Mouse (Mus musculus): ENCODE data around the gene Trdmt1. TPM values are rescaled to one million over a fixed set of nuclear protein-coding genes. Genes with fewer than 3 reads are reported as not detected.
A peak's percentile ranks its signal among the peaks of the same experiment; 100 is the strongest.

Gene Trdmt1
- total RNA-seq, 1 experiment = 7.4 TPM

DNA sequence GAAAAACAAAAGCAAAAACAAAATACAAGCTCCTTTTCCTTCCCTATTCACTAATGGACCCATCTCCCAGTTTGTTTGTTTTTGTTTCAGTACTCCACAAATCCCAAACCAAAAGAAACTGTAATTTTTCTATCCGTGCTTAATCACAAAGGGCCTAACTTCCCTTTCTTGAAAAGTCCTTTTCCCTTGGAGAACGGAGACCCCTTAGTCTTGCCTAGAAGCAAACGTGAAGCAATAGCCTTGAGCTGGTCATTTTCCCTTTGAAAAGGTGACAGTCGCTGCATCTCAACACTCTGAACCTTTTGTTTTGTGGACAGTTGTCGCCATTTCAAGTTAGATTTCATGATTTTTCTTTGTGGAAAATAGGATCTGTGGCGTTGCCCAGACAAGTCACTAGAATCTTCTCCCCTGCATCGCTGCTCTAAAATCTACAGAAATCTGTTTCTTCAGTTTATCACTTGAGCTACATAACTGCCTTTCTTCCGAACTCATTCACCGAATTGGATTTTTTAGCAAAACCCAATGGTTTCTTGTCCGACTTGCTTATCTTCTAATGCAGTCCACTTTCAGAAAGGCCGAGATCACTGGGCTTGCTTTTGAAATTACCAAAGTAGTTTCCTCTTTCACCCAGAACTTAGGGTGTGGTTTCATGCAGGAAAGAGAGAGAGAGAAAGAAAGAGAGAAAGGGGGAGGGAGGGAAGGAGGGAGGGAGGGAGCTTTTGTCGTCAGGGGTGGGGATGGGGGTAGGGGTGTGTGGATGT lies 28.4 kb upstream of the Trdmt1 start:
- H3K9ac ChIP-seq (ENCODE audit: insufficient read depth, low read depth, low read length, poor library complexity, severe bottlenecking) = no peak overlapping the region
- H3K4me3 ChIP-seq (ENCODE audit: insufficient read depth in 1 of 2, low read depth in 1 of 2, low read length in 2 of 2, poor library complexity in 1 of 2, severe bottlenecking in 1 of 2) = peak overlapping the region; percentile 61 to 91; a peak in 3 of 4 replicates
- in situ Hi-C loops (cut with MboI; ENCODE audit: low sequenced_read_pairs in 2 of 2, unreplicated experiment in 2 of 2) = no loop called here
- H3K27ac ChIP-seq (ENCODE audit: insufficient read depth, low read depth, low read length, poor library complexity, severe bottlenecking) = peak overlapping the region; percentile 50; the same call in 1 of the 2 replicates
- TF ChIP-seq HCFC1 (IDR thresholded peaks at IDR 0.05; ENCODE audit: borderline replicate concordance, insufficient read depth, low read length) = no peak
- TF ChIP-seq ZNF384 (IDR thresholded peaks at IDR 0.05; ENCODE audit: low read depth, low read length) = no peak
- no peak for TF ChIP-seq ZC3H11A (IDR thresholded peaks at IDR 0.05; ENCODE audit: borderline replicate concordance, low read depth, low read length)
- TF ChIP-seq MAFK (IDR thresholded peaks at IDR 0.05; ENCODE audit: insufficient read depth, low read depth, low read length) = no peak
- TF ChIP-seq CHD2 (IDR thresholded peaks at IDR 0.05; ENCODE audit: low read depth, low read length) = no peak
- H3K36me3 ChIP-seq (ENCODE audit: control insufficient read depth, insufficient read depth, low read length, poor library complexity, severe bottlenecking) = no peaks in the 10 kb centered on the region; the same call in 1 of the 2 replicates
- H3K4me1 ChIP-seq (ENCODE audit: control insufficient read depth in 2 of 2, insufficient read depth in 2 of 2, low read length in 2 of 2, poor library complexity in 1 of 2) = peaks cover 3 to 12% of the 10 kb centered on the region in 2 experiments; a peak in 2 of 4 replicates
- no peaks in the 10 kb centered on the region for H3K9me3 ChIP-seq (ENCODE audit: control insufficient read depth, insufficient read depth, low read depth, low read length)
- DNase-seq (ENCODE audit: low read depth, low spot score) = no peak

DNA sequence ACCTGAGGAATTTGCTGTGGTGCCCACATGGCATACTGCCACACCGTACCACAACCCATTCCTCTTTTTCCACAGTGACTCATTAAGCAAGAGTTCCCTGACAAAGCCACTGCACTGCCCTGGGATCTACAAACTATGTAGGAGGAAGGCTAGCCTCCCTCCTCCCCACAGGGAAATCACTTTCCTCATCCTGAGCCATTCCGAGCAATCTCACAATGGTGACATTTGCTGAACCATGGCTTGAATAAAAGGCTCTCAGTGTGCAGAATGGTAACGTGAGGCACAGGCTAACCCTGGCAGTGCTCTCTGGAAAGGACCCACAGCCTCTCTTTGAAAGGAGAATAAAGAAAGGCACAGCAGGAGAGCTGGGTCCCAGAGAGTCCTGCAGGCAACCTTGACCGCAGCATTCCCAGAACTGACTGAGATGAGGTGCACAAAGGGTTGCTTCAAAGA lies 27.7 kb upstream of the Trdmt1 start:
- no peak overlapping the region for H3K9ac ChIP-seq (ENCODE audit: insufficient read depth, low read depth, low read length, poor library complexity, severe bottlenecking)
- no peaks in the 10 kb centered on the region; the same call in 1 of the 2 replicates for H3K36me3 ChIP-seq (ENCODE audit: control insufficient read depth, insufficient read depth, low read length, poor library complexity, severe bottlenecking)
- TF ChIP-seq ZNF384 (IDR thresholded peaks at IDR 0.05; ENCODE audit: low read depth, low read length) (no peak), HCFC1 (IDR thresholded peaks at IDR 0.05; ENCODE audit: borderline replicate concordance, insufficient read depth, low read length) (no peak), MAFK (IDR thresholded peaks at IDR 0.05; ENCODE audit: insufficient read depth, low read depth, low read length) (no peak), CHD2 (IDR thresholded peaks at IDR 0.05; ENCODE audit: low read depth, low read length) (no peak), ZC3H11A (IDR thresholded peaks at IDR 0.05; ENCODE audit: borderline replicate concordance, low read depth, low read length) (no peak)
- H3K4me1 ChIP-seq (ENCODE audit: control insufficient read depth in 2 of 2, insufficient read depth in 2 of 2, low read length in 2 of 2, poor library complexity in 1 of 2) = peaks cover 3 to 12% of the 10 kb centered on the region in 2 experiments; a peak in 2 of 4 replicates
- H3K4me3 ChIP-seq (ENCODE audit: insufficient read depth in 1 of 2, low read depth in 1 of 2, low read length in 2 of 2, poor library complexity in 1 of 2, severe bottlenecking in 1 of 2) = no peak overlapping the region
- no peaks in the 10 kb centered on the region for H3K9me3 ChIP-seq (ENCODE audit: control insufficient read depth, insufficient read depth, low read depth, low read length)
- peak overlapping the region; percentile 53; the same call in 1 of the 2 replicates for H3K27ac ChIP-seq (ENCODE audit: insufficient read depth, low read depth, low read length, poor library complexity, severe bottlenecking)
- DNase-seq (ENCODE audit: low read depth, low spot score) = peak; percentile 60
- in situ Hi-C loops (cut with MboI; ENCODE audit: low sequenced_read_pairs in 2 of 2, unreplicated experiment in 2 of 2) = no loop called here

DNA sequence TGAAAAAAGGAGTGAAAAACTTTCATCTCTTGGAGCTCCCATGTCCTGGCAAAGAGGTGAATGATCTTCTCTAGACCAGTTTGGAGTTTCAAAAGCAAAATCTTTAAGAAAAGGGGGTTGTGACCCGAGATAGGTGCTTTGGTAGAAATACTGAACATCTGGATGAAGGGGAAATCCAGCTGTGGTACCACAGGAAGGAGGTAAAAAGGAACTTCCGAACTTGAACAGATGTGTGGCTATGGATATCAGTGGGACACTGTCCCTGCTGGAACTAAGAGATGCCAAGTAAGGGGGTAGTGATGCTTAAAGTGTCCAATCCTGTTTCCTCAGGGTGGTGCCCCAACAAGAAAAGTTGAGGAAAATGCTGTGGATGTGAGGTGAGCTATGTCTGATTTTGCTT lies 25.7 kb upstream of the Trdmt1 start:
- Histone ChIP-seq H3K9me3 (ENCODE audit: control insufficient read depth, insufficient read depth, low read depth, low read length) (no peaks in the 10 kb centered on the region), H3K4me1 (ENCODE audit: control insufficient read depth in 2 of 2, insufficient read depth in 2 of 2, low read length in 2 of 2, poor library complexity in 1 of 2) (peaks cover 0 to 12% of the 10 kb centered on the region in 2 experiments; a peak in 2 of 4 replicates), H3K9ac (ENCODE audit: insufficient read depth, low read depth, low read length, poor library complexity, severe bottlenecking) (no peak overlapping the region), H3K4me3 (ENCODE audit: insufficient read depth in 1 of 2, low read depth in 1 of 2, low read length in 2 of 2, poor library complexity in 1 of 2, severe bottlenecking in 1 of 2) (no peak overlapping the region), H3K27ac (ENCODE audit: insufficient read depth, low read depth, low read length, poor library complexity, severe bottlenecking) (no peak overlapping the region), H3K36me3 (ENCODE audit: control insufficient read depth, insufficient read depth, low read length, poor library complexity, severe bottlenecking) (no peaks in the 10 kb centered on the region)
- TF ChIP-seq HCFC1 (IDR thresholded peaks at IDR 0.05; ENCODE audit: borderline replicate concordance, insufficient read depth, low read length) = no peak
- no peak for TF ChIP-seq ZNF384 (IDR thresholded peaks at IDR 0.05; ENCODE audit: low read depth, low read length)
- TF ChIP-seq CHD2 (IDR thresholded peaks at IDR 0.05; ENCODE audit: low read depth, low read length) = no peak
- no peak for TF ChIP-seq MAFK (IDR thresholded peaks at IDR 0.05; ENCODE audit: insufficient read depth, low read depth, low read length)
- no peak for TF ChIP-seq ZC3H11A (IDR thresholded peaks at IDR 0.05; ENCODE audit: borderline replicate concordance, low read depth, low read length)
- DNase-seq (ENCODE audit: low read depth, low spot score) = no peak
- in situ Hi-C loops (cut with MboI; ENCODE audit: low sequenced_read_pairs in 2 of 2, unreplicated experiment in 2 of 2) = no loop called here

DNA sequence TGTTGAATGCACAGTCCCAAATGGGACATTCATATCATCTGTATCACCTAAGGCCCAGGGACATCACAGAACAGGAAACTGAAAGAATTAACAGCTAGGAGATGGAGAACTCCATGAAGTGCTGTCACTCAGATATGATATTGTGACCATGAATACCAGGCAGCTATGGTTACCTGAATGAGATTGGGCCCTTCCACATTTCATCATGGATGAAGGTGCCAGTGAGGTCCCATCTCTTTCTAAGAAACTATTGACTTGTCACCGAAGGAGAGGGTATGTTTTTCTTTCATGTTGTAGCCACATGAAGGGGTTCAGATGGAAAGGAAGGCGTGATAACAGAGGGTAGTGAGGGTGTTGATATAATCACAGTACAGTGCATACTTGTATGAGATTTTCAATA lies 15.9 kb upstream of the Trdmt1 start:
- H3K27ac ChIP-seq (ENCODE audit: insufficient read depth, low read depth, low read length, poor library complexity, severe bottlenecking) = no peak overlapping the region
- no peaks in the 10 kb centered on the region for H3K4me1 ChIP-seq (ENCODE audit: control insufficient read depth in 2 of 2, insufficient read depth in 2 of 2, low read length in 2 of 2, poor library complexity in 1 of 2)
- no peak for DNase-seq (ENCODE audit: low read depth, low spot score)
- H3K9ac ChIP-seq (ENCODE audit: insufficient read depth, low read depth, low read length, poor library complexity, severe bottlenecking) = no peak overlapping the region
- TF ChIP-seq MAFK (IDR thresholded peaks at IDR 0.05; ENCODE audit: insufficient read depth, low read depth, low read length) = no peak
- no peak for TF ChIP-seq ZNF384 (IDR thresholded peaks at IDR 0.05; ENCODE audit: low read depth, low read length)
- TF ChIP-seq CHD2 (IDR thresholded peaks at IDR 0.05; ENCODE audit: low read depth, low read length) = no peak
- TF ChIP-seq HCFC1 (IDR thresholded peaks at IDR 0.05; ENCODE audit: borderline replicate concordance, insufficient read depth, low read length) = no peak
- TF ChIP-seq ZC3H11A (IDR thresholded peaks at IDR 0.05; ENCODE audit: borderline replicate concordance, low read depth, low read length) = no peak
- no peaks in the 10 kb centered on the region for H3K36me3 ChIP-seq (ENCODE audit: control insufficient read depth, insufficient read depth, low read length, poor library complexity, severe bottlenecking)
- H3K4me3 ChIP-seq (ENCODE audit: insufficient read depth in 1 of 2, low read depth in 1 of 2, low read length in 2 of 2, poor library complexity in 1 of 2, severe bottlenecking in 1 of 2) = no peak overlapping the region
- in situ Hi-C loops (cut with MboI; ENCODE audit: low sequenced_read_pairs in 2 of 2, unreplicated experiment in 2 of 2) = no loop called here
- H3K9me3 ChIP-seq (ENCODE audit: control insufficient read depth, insufficient read depth, low read depth, low read length) = no peaks in the 10 kb centered on the region
